Mouse (Mus musculus) retina, adult 2 months (tissue): ENCODE results near the gene Hspb1.

ENCODE experiments used
- DNase-seq: peaks from one replicate; pipeline ENCODE4 v3.0.0-alpha.2; 2012; ENCODE audit warnings: low read depth, low spot score

Hspb1 gene

GRCm38 (mm10) chr5:135911633-135912220 is 24.0 kb downstream of the Hspb1 start:
- DNase-seq = no peak

GRCm38 (mm10) chr5:135913201-135913600 is 25.5 kb downstream of the Hspb1 start:
- DNase-seq = no peak

GRCm38 (mm10) chr5:135914156-135914555 is 26.4 kb downstream of the Hspb1 start:
- DNase-seq = no peak

- DNase-seq = no peak
These were observed 28.4 kb downstream of the Hspb1 start for GRCm38 (mm10) chr5:135916051-135916565.

GRCm38 (mm10) chr5:135916601-135917000 is 28.9 kb downstream of the Hspb1 start:
- no peak for DNase-seq

- no peak for DNase-seq
These were observed 29.8 kb downstream of the Hspb1 start for GRCm38 (mm10) chr5:135917327-135918058.

GRCm38 (mm10) chr5:135918059-135918437 is 30.3 kb downstream of the Hspb1 start:
- no peak for DNase-seq

GRCm38 (mm10) chr5:135918593-135918992 is 30.9 kb downstream of the Hspb1 start:
- no peak for DNase-seq

- DNase-seq = no peak
These were observed 32.2 kb downstream of the Hspb1 start for GRCm38 (mm10) chr5:135919902-135920301.

- DNase-seq = no peak
These were observed 36.2 kb downstream of the Hspb1 start for GRCm38 (mm10) chr5:135923901-135924300.

GRCm38 (mm10) chr5:135929685-135930424 is 42.1 kb downstream of the Hspb1 start:
- DNase-seq = no peak

GRCm38 (mm10) chr5:135931526-135931925 is 43.8 kb downstream of the Hspb1 start:
- DNase-seq = no peak

- DNase-seq = no peak
These were observed 44.6 kb downstream of the Hspb1 start for GRCm38 (mm10) chr5:135932359-135932758.

- DNase-seq = no peak
These were observed 45.6 kb downstream of the Hspb1 start for GRCm38 (mm10) chr5:135933222-135933899.

GRCm38 (mm10) chr5:135933900-135934441 is 46.3 kb downstream of the Hspb1 start:
- no peak for DNase-seq

- DNase-seq = peak; percentile 94
These were observed 46.9 kb downstream of the Hspb1 start, which contains the start of gene Ywhag for GRCm38 (mm10) chr5:135934481-135935175. Ywhag (minus strand) TSS chr5:135934616.

- DNase-seq = no peak
These were observed 47.4 kb downstream of the Hspb1 start for GRCm38 (mm10) chr5:135935176-135935523.

- no peak for DNase-seq
These were observed 48.0 kb downstream of the Hspb1 start for GRCm38 (mm10) chr5:135935641-135936190.
